Mouse (Mus musculus) hindbrain, embryonic 12.5 days (tissue): ENCODE results near the gene Irs3. TPM values are rescaled to one million over a fixed set of nuclear protein-coding genes. Genes with fewer than 3 reads are reported as not detected.
"Not testable (repeated sequence)": the region's sequence is repeated elsewhere in the genome, so short reads cannot be mapped to it uniquely, and the experiment has no call there.

Experiments
- ATAC-seq: fragments of 200-750 bp; cut with Nextera tagmentation; 2 replicates; pipeline ENCODE4 v1.8.0; 2017; ENCODE audit warnings: moderate TSS enrichment; ENCODE audit not compliant: low FRiP score
- H3K27ac ChIP-seq: fragments of 300-500 bp; sonication (generic); 2 replicates; pipeline ENCODE4 v1.5.1; 2016; ENCODE audit warnings: mild to moderate bottlenecking
- H3K27me3 ChIP-seq: fragments of 300-500 bp; sonication (generic); 2 replicates; pipeline ENCODE4 v1.6.1; 2016; ENCODE audit warnings: mild to moderate bottlenecking
- H3K36me3 ChIP-seq: fragments of 300-500 bp; sonication (generic); 2 replicates; pipeline ENCODE4 v1.6.1; 2016; ENCODE audit warnings: mild to moderate bottlenecking
- H3K4me1 ChIP-seq: fragments of 300-500 bp; sonication (generic); 2 replicates; pipeline ENCODE4 v1.6.1; 2016
- H3K4me2 ChIP-seq: fragments of 300-500 bp; sonication (generic); replicated peaks from 2 replicates; pipeline ENCODE4 v1.6.1; 2016; ENCODE audit warnings: mild to moderate bottlenecking
- H3K4me3 ChIP-seq: fragments of 300-500 bp; sonication (generic); 2 replicates; pipeline ENCODE4 v1.5.1; 2016; ENCODE audit warnings: mild to moderate bottlenecking
- H3K9ac ChIP-seq: fragments of 300-500 bp; sonication (generic); 2 replicates; pipeline ENCODE4 v1.6.1; 2016; ENCODE audit warnings: mild to moderate bottlenecking, moderate library complexity
- H3K9me3 ChIP-seq: fragments of 300-500 bp; sonication (generic); replicated peaks from 2 replicates; pipeline ENCODE4 v1.6.1; 2016; ENCODE audit warnings: mild to moderate bottlenecking
- WGBS: fragments of 180-500 bp; shearing (Covaris S2); methylation state at CpG from one replicate; pipeline ENCODE4 v1.1.7; 2016; 5-methylcytosine and 5-hydroxymethylcytosine counted together
- polyA plus RNA-seq: library from polyadenylated mRNA; unstranded; fragments of >200 nt; fragmentation: Nextera tagmentation; extraction: Ambion mirVana; gene quantifications from 2 replicates; pipeline ENCODE4 v1.2.1, GENCODE M21; 2016

Irs3 gene
- polyA plus RNA-seq, 1 experiment from 2014 or later, result 0.10 TPM

DNA sequence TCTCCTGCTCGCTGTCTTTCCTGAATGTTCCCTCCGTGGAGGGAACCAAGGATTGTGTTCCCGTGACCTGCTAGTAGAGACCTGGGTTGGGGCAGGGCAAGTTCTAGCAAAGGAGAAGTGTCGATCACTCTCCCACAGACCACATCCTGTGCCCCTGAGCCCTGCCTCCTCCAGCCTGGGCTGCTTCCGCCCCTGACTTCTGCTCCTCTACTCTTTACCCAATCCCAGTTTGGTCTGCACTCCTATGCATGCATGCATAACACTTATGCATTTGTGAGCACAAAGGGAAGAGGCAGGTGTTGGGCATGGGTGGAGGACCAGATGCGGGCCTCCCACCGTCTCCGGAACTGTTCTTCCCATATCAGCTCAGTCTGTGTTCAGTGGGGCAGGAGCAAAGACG lies 14.3 kb downstream of the Irs3 start:
- Histone ChIP-seq H3K4me2 (peak overlapping the region; percentile 86), H3K4me3 (no peak overlapping the region; the same call in 1 of the 2 replicates), H3K9me3 (no peaks in the 10 kb centered on the region), H3K9ac (peak overlapping the region; percentile 75), H3K4me1 (peaks cover 43% of the 10 kb centered on the region), H3K27me3 (no peaks in the 10 kb centered on the region), H3K27ac (peak overlapping the region; percentile 46), H3K36me3 (peaks cover 22% of the 10 kb centered on the region)
- no peak for ATAC-seq
- 61% methylated on average over 9 of the region's 9 CpGs for WGBS

- peaks cover 43% of the 10 kb centered on the region for H3K4me1 ChIP-seq
- no peaks in the 10 kb centered on the region for H3K9me3 ChIP-seq
- peaks cover 16% of the 10 kb centered on the region for H3K36me3 ChIP-seq
- WGBS, result 43% methylated on average over 3 of the region's 3 CpGs
- peak overlapping the region; percentile 86 for H3K4me2 ChIP-seq
- peak overlapping the region; percentile 46 for H3K27ac ChIP-seq
- no peaks in the 10 kb centered on the region for H3K27me3 ChIP-seq
- H3K4me3 ChIP-seq, result peak overlapping the region; percentile 67
- ATAC-seq, result no peak
- peak overlapping the region; percentile 75 for H3K9ac ChIP-seq
Measured at GRCm38 (mm10) chr5:137630602-137631001, 14.9 kb downstream of the Irs3 start.

- Histone ChIP-seq H3K4me2 (peak overlapping the region; percentile 86), H3K36me3 (peaks cover 11% of the 10 kb centered on the region), H3K27ac (peak overlapping the region; percentile 46), H3K9ac (peak overlapping the region; percentile 75), H3K27me3 (no peaks in the 10 kb centered on the region), H3K4me3 (peak overlapping the region; percentile 67), H3K9me3 (no peaks in the 10 kb centered on the region), H3K4me1 (peaks cover 43% of the 10 kb centered on the region)
- 26% methylated on average over 6 of the region's 6 CpGs for WGBS
- no peak for ATAC-seq
Measured at GRCm38 (mm10) chr5:137629906-137630545, 15.5 kb downstream of the Irs3 start.

DNA sequence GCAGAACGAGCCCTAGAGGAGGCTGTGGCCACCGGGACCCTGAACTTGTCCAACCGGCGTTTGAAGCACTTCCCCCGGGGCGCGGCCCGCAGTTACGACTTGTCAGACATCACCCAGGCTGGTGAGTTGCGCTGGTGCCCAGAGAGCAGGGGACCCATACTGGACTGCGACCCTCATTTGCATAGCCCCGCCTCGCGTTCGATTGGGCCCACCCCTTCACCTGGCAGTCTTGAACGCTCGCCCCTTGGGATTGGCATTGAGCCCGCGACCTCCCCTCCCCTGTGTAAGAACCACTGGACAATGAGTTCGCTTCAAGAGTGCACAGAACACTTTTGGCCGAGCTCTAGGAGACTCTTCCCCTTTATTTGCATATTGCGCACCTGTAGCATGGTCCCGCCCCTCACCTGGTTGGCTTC lies 16.2 kb downstream of the Irs3 start:
- Histone ChIP-seq H3K27me3 (no peaks in the 10 kb centered on the region), H3K4me2 (peak overlapping the region; percentile 86), H3K36me3 (peaks cover 10% of the 10 kb centered on the region; the same call in 1 of the 2 replicates), H3K4me1 (peaks cover 43% of the 10 kb centered on the region), H3K9me3 (no peaks in the 10 kb centered on the region), H3K27ac (peak overlapping the region; percentile 85), H3K4me3 (peak overlapping the region; percentile 67), H3K9ac (peak overlapping the region; percentile 75)
- WGBS, result under 1% methylated on average over 23 of the region's 23 CpGs
- ATAC-seq, result peak; percentile 44

DNA sequence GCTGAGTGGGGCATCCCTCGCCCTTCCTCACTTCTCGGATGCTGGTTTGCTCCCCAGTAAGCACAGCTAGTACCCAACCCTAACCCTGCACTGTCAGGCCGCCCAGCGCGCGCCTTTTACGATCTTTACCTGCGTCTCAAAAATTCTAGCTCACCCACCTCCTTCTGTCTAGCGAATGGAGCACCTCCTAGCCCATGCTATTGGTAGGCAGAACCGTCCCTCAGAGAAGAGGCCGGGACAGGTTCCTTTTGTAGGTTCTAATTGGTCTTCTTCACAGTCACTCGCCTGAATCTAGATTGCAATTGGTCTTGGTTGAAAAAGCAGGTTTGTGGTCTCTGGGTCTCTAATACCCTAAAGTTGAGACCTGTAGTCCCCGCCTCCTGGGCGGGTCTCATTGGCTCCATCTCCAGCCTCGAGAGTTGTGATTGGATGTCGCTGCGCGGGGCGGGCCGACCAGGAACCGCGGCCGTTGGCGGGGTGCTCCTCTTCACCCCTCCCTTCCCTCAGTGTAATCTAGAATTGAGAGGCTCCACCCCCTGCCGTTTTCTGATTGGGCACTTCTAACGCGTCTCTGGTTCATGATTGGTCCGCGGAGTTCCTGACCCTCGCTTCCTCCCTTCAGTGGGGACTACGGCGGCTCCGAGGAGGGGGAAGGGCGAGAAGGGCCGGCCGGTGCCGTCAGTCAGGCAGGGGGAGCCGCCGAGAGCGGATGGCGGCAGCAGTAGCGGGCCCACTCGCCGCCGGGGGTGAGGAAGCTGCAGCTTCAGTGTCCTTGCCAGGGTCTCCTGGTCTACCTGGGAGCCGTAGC lies 16.8 kb downstream of the Irs3 start, which contains the start of the genes Fbxo24, Lrch4 and Gm20605:
Fbxo24 (minus strand) TSS at position 505 of the 808 bp plus-strand sequence.
Lrch4 (plus strand) TSS at position 624 of the 808 bp plus-strand sequence.
Gm20605 (plus strand) TSS at position 678 of the 808 bp plus-strand sequence.
- Histone ChIP-seq H3K9ac (peak within 1 kb of the TSS; percentile 75), H3K27me3 (no peaks in the 10 kb centered on the region), H3K4me2 (peak within 1 kb of the TSS; percentile 86), H3K4me1 (peaks cover 40% of the 10 kb centered on the region), H3K4me3 (peak within 1 kb of the TSS; percentile 67), H3K9me3 (no peaks in the 10 kb centered on the region), H3K27ac (peak within 1 kb of the TSS; percentile 87), H3K36me3 (peaks cover 4% of the 10 kb centered on the region; the same call in 1 of the 2 replicates)
- peak; percentile 98 for ATAC-seq
- WGBS, result under 1% methylated on average over 45 of the region's 46 CpGs

DNA sequence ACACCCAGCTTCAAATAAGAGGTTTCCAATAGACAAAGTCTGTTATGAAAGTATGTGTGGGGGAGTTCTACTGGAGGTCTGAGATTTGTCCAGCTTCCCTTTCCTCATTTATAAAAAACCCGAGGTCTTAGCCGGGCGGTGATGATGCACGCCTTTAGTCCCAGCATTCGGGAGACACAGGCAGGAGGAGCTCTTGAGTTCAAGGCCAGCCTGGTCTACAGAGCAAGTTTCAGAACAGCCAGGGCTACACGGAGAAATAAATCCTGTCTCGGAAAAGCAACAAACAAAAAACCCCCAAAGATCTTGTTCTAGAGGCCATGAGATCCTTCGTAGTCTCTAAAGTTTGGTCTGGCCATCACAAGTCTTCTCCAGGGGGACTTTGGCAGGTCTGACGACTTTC lies 17.5 kb downstream of the Irs3 start:
- Histone ChIP-seq H3K4me3 (peak overlapping the region; percentile 67), H3K36me3 (no peaks in the 10 kb centered on the region), H3K9me3 (no peaks in the 10 kb centered on the region), H3K9ac (peak overlapping the region; percentile 65), H3K4me1 (peaks cover 38% of the 10 kb centered on the region), H3K4me2 (peak overlapping the region; percentile 62), H3K27ac (peak overlapping the region; percentile 87), H3K27me3 (no peaks in the 10 kb centered on the region)
- 7% methylated on average over 9 of the region's 9 CpGs for WGBS
- ATAC-seq, result no peak

- H3K9me3 ChIP-seq, result no peaks in the 10 kb centered on the region
- no peaks in the 10 kb centered on the region for H3K36me3 ChIP-seq
- no peak for ATAC-seq
- H3K27me3 ChIP-seq, result no peaks in the 10 kb centered on the region
- H3K4me1 ChIP-seq, result peaks cover 4% of the 10 kb centered on the region
- no peak overlapping the region for H3K4me2 ChIP-seq
- WGBS, result 82% methylated on average over 11 of the region's 11 CpGs
- H3K27ac ChIP-seq, result no peak overlapping the region
- H3K9ac ChIP-seq, result no peak overlapping the region
- no peak overlapping the region for H3K4me3 ChIP-seq
Measured at GRCm38 (mm10) chr5:137623937-137624530, 21.5 kb downstream of the Irs3 start.

DNA sequence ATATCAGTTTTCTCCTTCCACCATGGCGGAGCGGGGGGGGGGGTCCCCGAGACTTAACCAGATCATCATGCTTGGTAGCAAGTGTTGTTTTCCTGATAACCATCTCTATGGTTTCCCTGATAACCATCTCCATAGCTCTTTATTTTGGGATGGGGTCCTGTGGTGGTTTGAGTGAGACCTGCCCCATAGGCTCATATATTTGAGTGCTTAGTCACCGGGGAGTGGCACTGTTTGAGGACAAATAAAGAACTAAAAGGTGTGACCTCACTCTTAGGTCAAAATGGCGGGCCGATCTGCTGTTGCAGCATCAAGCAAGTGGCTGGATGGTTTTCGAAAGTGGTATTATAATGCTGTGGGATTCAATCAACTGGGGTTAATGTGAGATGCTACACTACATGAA lies 30.2 kb downstream of the Irs3 start:
- Histone ChIP-seq H3K9ac (no peak overlapping the region), H3K4me1 (peaks cover 27% of the 10 kb centered on the region), H3K27ac (no peak overlapping the region), H3K4me3 (no peak overlapping the region), H3K9me3 (no peaks in the 10 kb centered on the region), H3K4me2 (no peak overlapping the region), H3K27me3 (no peaks in the 10 kb centered on the region), H3K36me3 (no peaks in the 10 kb centered on the region)
- WGBS, result 95% methylated on average over 7 of the region's 7 CpGs
- no peak for ATAC-seq

GRCm38 (mm10) chr5:137614921-137615320 lies 30.6 kb downstream of the Irs3 start:
- H3K4me2 ChIP-seq, ATAC-seq, H3K4me3 ChIP-seq, H3K27me3 ChIP-seq, H3K9me3 ChIP-seq, H3K9ac ChIP-seq, H3K27ac ChIP-seq, H3K36me3 ChIP-seq: not testable (repeated sequence)
- H3K4me1 ChIP-seq, result peaks cover 28% of the 10 kb centered on the region
- 88% methylated on average over 2 of the region's 2 CpGs for WGBS

GRCm38 (mm10) chr5:137613550-137613949 lies 32.0 kb downstream of the Irs3 start, which contains the start of gene Pcolce:
Pcolce (minus strand) TSS chr5:137613784.
- peaks cover 33% of the 10 kb centered on the region for H3K4me1 ChIP-seq
- H3K4me3 ChIP-seq, result no peak within 1 kb of the TSS
- no peak within 1 kb of the TSS for H3K4me2 ChIP-seq
- no peaks in the 10 kb centered on the region for H3K36me3 ChIP-seq
- no peaks in the 10 kb centered on the region for H3K9me3 ChIP-seq
- no peak within 1 kb of the TSS; the same call in 1 of the 2 replicates for H3K9ac ChIP-seq
- WGBS, result 58% methylated on average over 11 of the region's 11 CpGs
- no peak within 1 kb of the TSS for H3K27ac ChIP-seq
- ATAC-seq, result no peak
- H3K27me3 ChIP-seq, result peaks cover 6% of the 10 kb centered on the region

DNA sequence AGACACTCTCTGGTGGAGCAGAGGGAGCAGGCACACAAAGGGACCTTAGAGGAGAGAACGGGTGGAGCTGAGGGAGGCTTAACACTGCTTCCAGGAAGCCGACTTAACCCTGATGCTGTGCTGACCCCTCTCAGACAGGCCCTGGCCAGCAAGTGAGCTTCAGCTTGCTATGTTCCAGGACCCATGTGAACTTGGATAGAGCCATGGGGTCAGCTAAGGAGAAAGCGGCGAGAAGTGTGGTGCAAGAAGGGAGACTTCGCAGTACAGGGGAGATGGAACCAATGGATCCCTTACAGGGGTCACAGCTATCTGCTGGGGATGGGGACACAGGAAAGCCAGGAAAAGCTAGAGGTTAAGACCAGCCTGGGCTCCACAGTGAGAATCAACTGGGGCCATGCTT lies 32.4 kb downstream of the Irs3 start:
- H3K27ac ChIP-seq, result no peak overlapping the region
- peaks cover 10% of the 10 kb centered on the region for H3K27me3 ChIP-seq
- ATAC-seq, result no peak
- no peak overlapping the region; the same call in 1 of the 2 replicates for H3K9ac ChIP-seq
- WGBS, result 60% methylated on average over 5 of the region's 5 CpGs
- no peaks in the 10 kb centered on the region for H3K9me3 ChIP-seq
- no peak overlapping the region for H3K4me3 ChIP-seq
- no peaks in the 10 kb centered on the region for H3K36me3 ChIP-seq
- H3K4me2 ChIP-seq, result no peak overlapping the region
- peaks cover 38% of the 10 kb centered on the region for H3K4me1 ChIP-seq

DNA sequence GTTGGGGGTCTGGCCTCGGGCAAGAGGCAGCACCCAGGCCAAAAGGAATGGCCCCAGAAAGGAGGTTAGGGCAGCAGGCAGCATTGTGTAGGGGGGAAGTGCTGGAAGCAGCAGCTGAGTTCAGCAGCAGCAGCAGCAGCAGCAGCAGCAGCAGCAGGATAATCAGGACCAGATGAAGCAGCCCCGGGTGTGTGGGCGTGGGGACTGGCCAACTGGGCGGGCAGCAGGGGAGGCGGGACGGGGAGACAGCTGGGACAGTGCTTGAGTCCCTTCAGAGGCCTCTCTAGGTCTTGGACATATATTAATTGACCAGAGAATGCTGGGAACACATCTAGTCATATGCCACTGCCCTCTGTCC lies 34.3 kb downstream of the Irs3 start:
- WGBS, result 17% methylated on average over 6 of the region's 6 CpGs
- Histone ChIP-seq H3K36me3 (no peaks in the 10 kb centered on the region), H3K9me3 (no peaks in the 10 kb centered on the region), H3K4me2 (peak overlapping the region; percentile 38), H3K27ac (peak overlapping the region; percentile 86), H3K27me3 (peaks cover 23% of the 10 kb centered on the region), H3K4me1 (peaks cover 42% of the 10 kb centered on the region), H3K9ac (0 out of 2 replicates have a peak overlapping the region, but pooled peaks have one; percentile 23), H3K4me3 (peak overlapping the region; percentile 18; the same call in 1 of the 2 replicates)
- peak; percentile 35 for ATAC-seq
